Mouse (Mus musculus) liver, embryonic 14.5 days (tissue): ENCODE measurements at regions not wholly inside any gene's neighbourhood (a gene's known extent, or its start where the extent isn't known, plus 50 kb on each side); places are given as distances from the start of the nearest gene placed in this dataset.

Experiments used
- ATAC-seq: fragments of 200-750 bp; cut with Nextera tagmentation; 2 replicates; pipeline ENCODE4 v1.8.0; 2017; ENCODE audit warnings: moderate number of reproducible peaks, mild to moderate bottlenecking, moderate library complexity; ENCODE audit not compliant: insufficient read depth
- DNase-seq, 3 experiments: peaks; one replicate each; pipeline ENCODE4 v3.0.0-alpha.2; 2012 to 2013; ENCODE audit warnings: low read depth in 3 of 3, low spot score in 3 of 3
- H3K27ac ChIP-seq: fragments of 300-500 bp; sonication (generic); 2 replicates; pipeline ENCODE4 v1.5.1; 2014; ENCODE audit warnings: moderate library complexity, mild to moderate bottlenecking, control low read depth, inconsistent platforms
- H3K27me3 ChIP-seq: fragments of 300-500 bp; sonication (generic); 2 replicates; pipeline ENCODE4 v1.6.1; 2014; ENCODE audit warnings: mild to moderate bottlenecking, low read length, moderate library complexity; ENCODE audit not compliant: control insufficient read depth, insufficient read depth
- H3K36me3 ChIP-seq: fragments of 300-500 bp; sonication (generic); replicated peaks from 2 replicates; pipeline ENCODE4 v1.6.1; 2014; ENCODE audit warnings: low read depth; ENCODE audit not compliant: control insufficient read depth, insufficient read depth
- H3K4me1 ChIP-seq, 2 experiments: fragments of 200-500 bp in 1 of 2; fragments of 300-500 bp in 1 of 2; sonication (generic) in 1 of 2; replicated peaks; 2 replicates each; pipeline ENCODE4 v1.6.1; 2012 to 2014; ENCODE audit warnings: antibody characterized with exemption in 1 of 2, inconsistent platforms in 1 of 2, low read length in 1 of 2; ENCODE audit not compliant: control insufficient read depth in 2 of 2, insufficient read depth in 2 of 2
- H3K4me2 ChIP-seq: fragments of 300-500 bp; sonication (generic); 2 replicates; pipeline ENCODE4 v1.6.1; 2014; ENCODE audit warnings: low read depth, mild to moderate bottlenecking, control low read depth, moderate library complexity
- H3K4me3 ChIP-seq, 2 experiments: fragments of 200-500 bp in 1 of 2; fragments of 300-500 bp in 1 of 2; sonication (generic) in 1 of 2; 2 replicates each; pipeline ENCODE4 v1.5.1; 2012 to 2014; ENCODE audit warnings: low read depth in 2 of 2, low read length in 2 of 2, mild to moderate bottlenecking in 2 of 2, control low read depth in 1 of 2, inconsistent platforms in 1 of 2, moderate library complexity in 1 of 2; ENCODE audit not compliant: insufficient read depth in 1 of 2
- H3K9ac ChIP-seq: fragments of 300-500 bp; sonication (generic); replicated peaks from 2 replicates; pipeline ENCODE4 v1.6.1; 2014; ENCODE audit warnings: mild to moderate bottlenecking, control low read depth, moderate library complexity
- H3K9me3 ChIP-seq: fragments of 300-500 bp; sonication (generic); 2 replicates; pipeline ENCODE4 v1.6.1; 2016; ENCODE audit warnings: low read length, mixed read lengths; ENCODE audit not compliant: control insufficient read depth
- CTCF ChIP-seq: IDR thresholded peaks from 2 replicates; pipeline ENCODE4 v1.5.1; 2016; ENCODE audit warnings: antibody characterized with exemption, low read depth, control low read depth
- EP300 ChIP-seq: IDR thresholded peaks from 2 replicates; pipeline ENCODE4 v1.6.1; 2016; ENCODE audit warnings: antibody characterized with exemption, low read depth
- WGBS: fragments of 180-500 bp; shearing (Covaris S2); extraction: QIAGEN DNeasy Blood & Tissue Kit; methylation state at CpG from one replicate; pipeline ENCODE4 v1.1.7; 2014; ENCODE audit not compliant: insufficient replicate concordance; 5-methylcytosine and 5-hydroxymethylcytosine counted together

DNA sequence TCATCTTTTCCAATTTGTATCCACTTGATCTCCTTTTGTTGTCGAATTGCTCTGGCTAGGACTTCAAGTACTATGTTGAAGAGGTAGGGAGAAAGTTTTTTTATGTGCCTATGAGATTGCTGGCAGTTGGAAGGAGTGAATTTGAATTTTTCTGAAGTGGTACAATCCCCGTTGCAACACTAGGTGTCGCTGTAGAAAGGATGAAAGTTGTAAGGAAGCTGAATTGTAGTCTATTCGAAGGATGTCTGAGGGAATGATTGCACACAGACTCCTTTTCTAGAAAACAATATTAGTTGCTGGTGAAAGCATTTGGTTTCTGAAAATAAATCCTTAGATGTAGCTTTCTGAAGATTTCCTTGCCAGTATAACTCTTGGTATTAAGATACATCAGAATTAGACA lies 54.6 kb upstream of the Selenop start:
- no peak for ATAC-seq
- H3K4me2 ChIP-seq: no peak overlapping the region
- no peaks in the 10 kb centered on the region for H3K27me3 ChIP-seq
- 6% methylated on average over 4 of the region's 4 CpGs for WGBS
- H3K27ac ChIP-seq: no peak overlapping the region
- no peaks in the 10 kb centered on the region for H3K9me3 ChIP-seq
- no peaks in the 10 kb centered on the region for H3K36me3 ChIP-seq
- H3K9ac ChIP-seq: no peak overlapping the region
- no peak overlapping the region for H3K4me3 ChIP-seq
- DNase-seq: peak in 1 of 3 experiments; percentile 10
- TF ChIP-seq EP300: no peak
- TF ChIP-seq CTCF: peak; percentile 44; the same call in 1 of the 2 replicates
- no peaks in the 10 kb centered on the region for H3K4me1 ChIP-seq

DNA sequence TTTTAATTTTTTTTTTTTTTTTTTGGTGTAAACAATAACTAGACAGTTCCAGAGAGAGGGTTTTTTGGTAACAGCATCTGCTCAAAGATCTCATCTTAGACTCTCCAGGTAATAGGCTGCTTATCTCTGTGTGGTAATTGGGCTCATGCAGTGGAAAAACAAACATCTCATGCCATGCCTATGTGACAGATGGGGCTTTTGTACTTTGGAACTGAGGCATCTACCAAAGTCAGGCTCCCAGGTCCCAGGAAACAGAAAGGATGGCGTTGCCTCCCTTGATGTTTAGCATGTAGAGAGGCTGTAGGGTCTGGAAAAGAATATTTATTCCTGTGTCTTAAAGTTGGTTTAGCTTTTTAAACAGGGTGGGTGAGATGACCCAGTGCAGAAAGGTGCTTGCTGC lies 53.1 kb upstream of the Selenop start:
- TF ChIP-seq CTCF (no peak), EP300 (no peak)
- Histone ChIP-seq H3K4me2 (no peak overlapping the region), H3K27ac (no peak overlapping the region), H3K9ac (no peak overlapping the region), H3K27me3 (no peaks in the 10 kb centered on the region), H3K4me3 (no peak overlapping the region), H3K4me1 (no peaks in the 10 kb centered on the region), H3K36me3 (no peaks in the 10 kb centered on the region), H3K9me3 (no peaks in the 10 kb centered on the region)
- no peak for ATAC-seq
- WGBS: 40% methylated on average over 1 of the region's 1 CpGs
- no peak for DNase-seq
